Mouse (Mus musculus): ENCODE measurements around the gene Olfr1312.
"Not testable (repeated sequence)": the region's sequence is repeated elsewhere in the genome, so short reads cannot be mapped to it uniquely, and the experiment has no call there.

The Olfr1312 gene

GRCm38 (mm10) chr2:112050138-112050537 is at the start of gene Olfr1312:
Olfr1312 (minus strand) TSS chr2:112050238.
- DNase-seq (ENCODE audit: low read depth, low spot score): no peak

DNA sequence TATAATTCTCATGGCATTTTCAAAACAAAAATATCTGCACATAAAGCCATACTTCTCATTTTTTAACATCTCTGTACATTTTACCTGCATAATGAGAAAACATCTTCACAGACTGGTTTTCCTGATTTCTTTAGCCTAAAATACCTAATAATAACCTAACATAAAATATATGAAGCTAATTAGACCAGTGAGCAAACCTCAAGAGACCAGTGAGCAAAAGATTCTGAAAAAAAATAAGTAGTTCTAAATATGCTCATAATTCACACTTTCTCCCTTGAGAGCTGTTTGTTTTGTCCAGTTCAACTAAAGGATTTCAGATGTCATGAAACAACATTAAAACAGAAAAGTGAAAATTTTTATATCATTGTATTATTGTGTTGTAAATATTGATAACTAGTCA is 46.6 kb upstream of the Olfr1312 start, which contains the start of gene Olfr1314:
Gene Olfr1314, minus strand, starts transcription at position 101 of the 400 bp plus-strand sequence.
- no peak for DNase-seq (ENCODE audit: low read depth, low spot score)

- DNase-seq (ENCODE audit: low read depth, low spot score): no peak
These were observed 27.7 kb upstream of the Olfr1312 start, which contains the start of gene Olfr1313 for GRCm38 (mm10) chr2:112077743-112078142. Olfr1313 (minus strand) TSS chr2:112077843.

DNA sequence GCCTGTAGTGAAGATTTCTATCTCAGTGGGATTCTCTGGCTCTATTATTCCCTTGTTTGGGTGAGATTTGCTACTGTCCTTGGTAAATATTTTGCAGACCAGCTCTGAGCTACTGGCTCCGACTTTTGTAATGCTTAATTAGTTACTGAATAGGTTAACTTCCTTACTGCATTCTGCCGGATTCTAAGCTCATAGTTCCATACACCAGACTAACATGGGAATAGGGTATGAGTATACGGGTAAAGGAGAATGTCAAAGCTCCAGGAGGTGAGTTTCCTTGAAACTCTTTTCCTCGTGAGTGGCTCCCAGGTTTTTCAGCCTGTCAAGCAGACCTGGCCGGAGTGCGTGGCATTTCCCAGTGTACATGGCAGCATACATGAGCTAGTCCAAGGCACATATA is 23.1 kb downstream of the Olfr1312 start:
- not testable (repeated sequence) for DNase-seq (ENCODE audit: low read depth, low spot score)

GRCm38 (mm10) chr2:112024312-112024711 is 25.7 kb downstream of the Olfr1312 start, which contains the start of gene Olfr1311:
Olfr1311 (minus strand) TSS chr2:112024412.
- DNase-seq (ENCODE audit: low read depth, low spot score): no peak

- DNase-seq (ENCODE audit: low read depth, low spot score): no peak
These were observed 35.1 kb downstream of the Olfr1312 start for GRCm38 (mm10) chr2:112014900-112015299.

DNA sequence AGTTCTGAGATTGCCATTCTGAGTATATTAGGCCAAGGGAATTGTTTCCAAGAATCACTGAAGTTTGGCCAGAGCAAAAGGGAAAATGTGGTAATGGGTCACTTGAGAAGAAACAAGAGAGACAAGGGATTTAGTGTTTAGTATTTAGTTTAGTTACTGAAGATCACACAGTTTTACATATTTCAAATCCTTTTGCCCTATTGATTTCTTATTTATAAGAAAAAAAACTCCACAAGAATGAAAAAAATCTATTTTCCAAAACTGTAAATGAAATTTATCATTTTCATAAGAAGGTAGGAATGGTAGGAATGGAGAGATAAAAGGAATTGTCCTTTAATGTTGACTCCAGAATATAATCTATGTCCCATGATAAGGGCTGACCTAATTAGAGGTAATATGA is 37.4 kb downstream of the Olfr1312 start, which contains the start of gene Olfr1310:
Gene Olfr1310, minus strand, starts transcription at position 101 of the 400 bp plus-strand sequence.
- no peak for DNase-seq (ENCODE audit: low read depth, low spot score)

GRCm38 (mm10) chr2:111990181-111990580 is 59.9 kb downstream of the Olfr1312 start, which contains the start of gene Olfr1309:
Olfr1309 (minus strand) TSS chr2:111990281.
- no peak for DNase-seq (ENCODE audit: low read depth, low spot score)

All from c-Kit-negative CD71-positive TER-119-positive erythroid progenitor cells, embryonic 14.5 days (primary cell).